Mouse (Mus musculus) macrophage (primary cell): ENCODE measurements around the gene Tkt. TPM values are rescaled to one million over a fixed set of nuclear protein-coding genes. Genes with fewer than 3 reads are reported as not detected.

Experiments
- H3K27ac ChIP-seq: fragments of 350-480 bp; formaldehyde crosslinking; 2 replicates; pipeline ENCODE4 v1.9.0; 2021
- H3K36me3 ChIP-seq: fragments of 350-480 bp; formaldehyde crosslinking; 2 replicates; pipeline ENCODE4 v1.9.0; 2021; ENCODE audit errors: inconsistent target
- H3K4me3 ChIP-seq: fragments of 350-480 bp; formaldehyde crosslinking; 2 replicates; pipeline ENCODE4 v1.9.0; 2021; ENCODE audit errors: inconsistent target
- H3K79me2 ChIP-seq: fragments of 350-480 bp; formaldehyde crosslinking; 2 replicates; pipeline ENCODE4 v1.9.0; 2021; ENCODE audit errors: inconsistent target
- WGBS: methylation state at CpG from one replicate; pipeline ENCODE4 v1.1.7; 2026; ENCODE audit warnings: inconsistent platforms; ENCODE audit not compliant: missing documents; 5-methylcytosine and 5-hydroxymethylcytosine counted together
- polyA plus RNA-seq: library from polyadenylated mRNA; stranded (reverse); fragments of 250-400 nt; gene quantifications from 3 replicates; pipeline ENCODE4 v1.2.4, GENCODE M21; 2018; ENCODE audit warnings: inconsistent platforms

Gene Tkt
- polyA plus RNA-seq, 1 experiment from 2014 or later: 167 TPM

GRCm38 (mm10) chr14:30608176-30608575 is 60.0 kb downstream of the Tkt start:
- Histone ChIP-seq H3K36me3 (peaks cover 65% of the 10 kb centered on the region), H3K79me2 (peaks cover 95% of the 10 kb centered on the region), H3K4me3 (no peak overlapping the region), H3K27ac (peak overlapping the region; percentile 49)
- 71% methylated on average over 6 of the region's 6 CpGs for WGBS

GRCm38 (mm10) chr14:30609499-30609898 is 61.3 kb downstream of the Tkt start:
- Histone ChIP-seq H3K4me3 (no peak overlapping the region), H3K27ac (peak overlapping the region; percentile 48), H3K36me3 (peaks cover 53% of the 10 kb centered on the region), H3K79me2 (peaks cover 98% of the 10 kb centered on the region)
- WGBS: 97% methylated on average over 3 of the region's 3 CpGs

- WGBS: 82% methylated on average over 2 of the region's 2 CpGs
- H3K27ac ChIP-seq: peak overlapping the region; percentile 48
- peaks cover 45% of the 10 kb centered on the region for H3K36me3 ChIP-seq
Measured at GRCm38 (mm10) chr14:30610304-30610703, 62.1 kb downstream of the Tkt start.

DNA sequence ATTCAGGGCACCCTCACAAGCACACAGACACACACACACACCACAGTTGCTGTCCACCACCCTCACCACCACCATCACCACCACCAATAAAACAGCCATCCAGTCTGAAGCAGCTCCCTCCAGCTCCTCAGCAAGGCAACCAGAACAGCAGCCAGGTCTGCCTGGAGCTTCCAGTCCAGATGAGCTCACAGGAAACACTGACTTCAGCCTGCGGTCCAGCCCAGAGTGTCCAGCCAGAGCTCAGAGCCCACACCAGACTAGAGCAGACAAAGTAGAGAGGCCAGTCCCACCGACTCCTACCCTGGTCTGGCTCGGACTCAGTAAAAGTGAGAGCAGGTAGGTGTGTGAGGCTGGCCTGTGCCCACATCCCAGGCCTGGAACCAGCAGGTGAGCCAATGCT is 62.8 kb downstream of the Tkt start:
- peaks cover 100% of the 10 kb centered on the region for H3K79me2 ChIP-seq
- no peak overlapping the region for H3K4me3 ChIP-seq
- H3K36me3 ChIP-seq: peaks cover 43% of the 10 kb centered on the region
- 58% methylated on average over 2 of the region's 3 CpGs for WGBS
- H3K27ac ChIP-seq: peak overlapping the region; percentile 48

More at GRCm38 (mm10) chr14:30610304-30610703, 62.1 kb downstream of the Tkt start:
- H3K79me2 ChIP-seq: peaks cover 100% of the 10 kb centered on the region
- H3K4me3 ChIP-seq: no peak overlapping the region

GRCm38 (mm10) chr14:30612523-30612922 is 64.4 kb downstream of the Tkt start:
- Histone ChIP-seq H3K36me3 (peaks cover 29% of the 10 kb centered on the region; the same call in 1 of the 2 replicates), H3K4me3 (no peak overlapping the region), H3K79me2 (peaks cover 100% of the 10 kb centered on the region), H3K27ac (0 out of 2 replicates have a peak overlapping the region, but pooled peaks have one; percentile 48)
- 16% methylated on average over 7 of the region's 7 CpGs for WGBS

GRCm38 (mm10) chr14:30612962-30613715 is 65.0 kb downstream of the Tkt start:
- H3K4me3 ChIP-seq: no peak overlapping the region
- peaks cover 25% of the 10 kb centered on the region; the same call in 1 of the 2 replicates for H3K36me3 ChIP-seq
- no peak overlapping the region; the same call in 1 of the 2 replicates for H3K27ac ChIP-seq
- 65% methylated on average over 2 of the region's 2 CpGs for WGBS
- peaks cover 100% of the 10 kb centered on the region for H3K79me2 ChIP-seq

DNA sequence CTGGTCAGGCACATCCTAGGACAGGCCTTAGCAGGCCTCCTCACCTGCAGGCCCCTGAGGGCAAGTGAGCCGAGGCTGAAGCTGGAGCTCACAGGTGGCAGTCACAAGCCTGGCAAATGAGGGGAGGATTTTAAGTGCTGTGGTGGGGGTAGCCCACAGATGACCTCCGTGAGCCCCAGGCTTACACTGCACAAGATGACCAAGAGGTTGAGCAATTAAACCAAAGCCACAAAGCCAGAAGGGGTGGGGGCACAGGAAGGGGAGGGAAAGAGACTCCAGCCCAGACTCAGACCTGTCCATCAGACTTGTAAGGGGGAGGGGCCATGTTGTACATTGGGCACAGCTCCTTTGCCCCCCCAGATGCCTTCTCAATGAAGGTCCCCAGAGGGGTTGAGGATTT is 68.6 kb downstream of the Tkt start:
- Histone ChIP-seq H3K36me3 (peaks cover 10% of the 10 kb centered on the region; the same call in 1 of the 2 replicates), H3K27ac (peak overlapping the region; percentile 97), H3K79me2 (peaks cover 95% of the 10 kb centered on the region), H3K4me3 (no peak overlapping the region)
- 7% methylated on average over 2 of the region's 2 CpGs for WGBS

GRCm38 (mm10) chr14:30618746-30619275 is 70.7 kb downstream of the Tkt start:
- Histone ChIP-seq H3K79me2 (peaks cover 95% of the 10 kb centered on the region), H3K36me3 (peaks cover 14% of the 10 kb centered on the region; the same call in 1 of the 2 replicates), H3K27ac (peak overlapping the region; percentile 97), H3K4me3 (no peak overlapping the region)
- 81% methylated on average over 2 of the region's 2 CpGs for WGBS

- WGBS: 9% methylated on average over 7 of the region's 7 CpGs
- Histone ChIP-seq H3K4me3 (no peak overlapping the region), H3K79me2 (peaks cover 95% of the 10 kb centered on the region), H3K36me3 (peaks cover 14% of the 10 kb centered on the region; the same call in 1 of the 2 replicates), H3K27ac (peak overlapping the region; percentile 97)
Measured at GRCm38 (mm10) chr14:30619982-30620578, 71.9 kb downstream of the Tkt start.

DNA sequence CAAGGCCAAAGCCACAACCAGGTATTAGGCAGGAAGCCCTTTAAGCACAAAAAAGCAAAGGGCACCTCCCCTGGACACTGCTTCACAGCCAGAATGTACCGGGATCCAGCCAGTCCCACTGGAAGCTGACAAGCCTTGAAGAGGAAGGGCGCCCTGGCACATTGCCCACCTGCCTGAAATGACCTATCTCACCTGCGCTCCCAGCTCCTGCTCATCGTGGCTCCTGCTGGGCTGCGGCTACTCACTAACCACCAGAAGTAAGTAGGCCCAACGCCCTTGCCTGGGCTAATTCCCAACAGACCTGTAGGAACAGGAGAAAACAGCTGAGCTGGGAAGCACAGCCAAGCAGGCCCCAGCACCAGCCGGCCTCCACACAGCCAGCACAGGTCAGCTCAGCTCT is 74.0 kb downstream of the Tkt start:
- peaks cover 10% of the 10 kb centered on the region; the same call in 1 of the 2 replicates for H3K36me3 ChIP-seq
- peak overlapping the region; percentile 97 for H3K27ac ChIP-seq
- WGBS: 89% methylated on average over 7 of the region's 7 CpGs
- no peak overlapping the region for H3K4me3 ChIP-seq
- peaks cover 83% of the 10 kb centered on the region for H3K79me2 ChIP-seq

DNA sequence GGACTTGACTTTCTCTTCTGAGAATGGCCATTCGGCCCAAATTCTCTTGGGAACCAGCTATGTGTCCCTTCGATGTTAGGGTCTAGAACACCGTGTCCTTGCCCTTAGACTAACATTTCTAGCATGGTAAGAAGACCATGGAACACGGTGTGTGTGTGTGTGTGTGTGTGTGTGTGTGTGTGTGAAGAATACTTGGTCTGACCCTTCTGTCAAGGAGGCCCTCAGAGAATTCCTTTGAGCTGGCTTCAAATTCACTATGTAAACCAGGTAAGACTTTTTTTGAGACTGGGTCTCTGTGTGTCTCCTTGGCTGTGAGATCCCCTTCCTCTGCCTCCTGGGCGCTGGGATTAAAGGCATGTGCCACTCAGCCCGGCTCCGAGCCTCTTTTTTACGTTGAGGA is 74.4 kb downstream of the Tkt start:
- Histone ChIP-seq H3K27ac (peak overlapping the region; percentile 97), H3K79me2 (peaks cover 78% of the 10 kb centered on the region), H3K36me3 (peaks cover 10% of the 10 kb centered on the region; the same call in 1 of the 2 replicates), H3K4me3 (no peak overlapping the region)
- WGBS: 96% methylated on average over 7 of the region's 8 CpGs

Other genes starting within 250 kb of the Tkt start
- gene Dcp1a, start 68.8 kb upstream of the Tkt start, polyA plus RNA-seq: 11.6 to 14.2 TPM (median 14.1 TPM) in 3 replicates
- gene Cacna1d, start 56.9 kb upstream of the Tkt start, polyA plus RNA-seq: 2.5 to 4.5 TPM (median 3.1 TPM) in 3 replicates
- gene Prkcd, start 77.9 kb downstream of the Tkt start, polyA plus RNA-seq: 108 to 303 TPM (median 176 TPM) in 3 replicates
- 11.3 to 19.5 TPM (median 16.6 TPM) in 3 replicates for gene Rft1, start 106.0 kb downstream of the Tkt start, polyA plus RNA-seq
- gene Sfmbt1, start 166.5 kb downstream of the Tkt start, polyA plus RNA-seq: 21.6 to 32.5 TPM (median 29.4 TPM) in 3 replicates